Mouse (Mus musculus): ENCODE results near the gene Ephb2. TPM values are rescaled to one million over a fixed set of nuclear protein-coding genes. Genes with fewer than 3 reads are reported as not detected.

Ephb2 gene
- polyA plus RNA-seq, 2 experiments = 0.17 to 0.41 TPM

- H3K4me3 ChIP-seq (ENCODE audit: insufficient read depth in 1 of 2, low read depth in 2 of 2, low read length in 2 of 2) = no peak overlapping the region
- no peak for DNase-seq (ENCODE audit: low read depth in 3 of 3, low spot score in 3 of 3)
- no peak overlapping the region for H3K27ac ChIP-seq
- no peaks in the 10 kb centered on the region for H3K36me3 ChIP-seq (replicated peaks; ENCODE audit: control insufficient read depth, insufficient read depth, low read depth)
- no peaks in the 10 kb centered on the region for H3K9me3 ChIP-seq (ENCODE audit: control insufficient read depth, low read length)
- peaks cover 18% of the 10 kb centered on the region for H3K27me3 ChIP-seq (ENCODE audit: control insufficient read depth, insufficient read depth, low read length)
- no peak for ATAC-seq (ENCODE audit: insufficient read depth)
- H3K9ac ChIP-seq (replicated peaks) = no peak overlapping the region
- TF ChIP-seq CTCF (IDR thresholded peaks at IDR 0.05; ENCODE audit: low read depth) (peak; percentile 24; the same call in 1 of the 2 replicates), EP300 (IDR thresholded peaks at IDR 0.05; ENCODE audit: low read depth) (no peak)
- no peaks in the 10 kb centered on the region for H3K4me1 ChIP-seq (replicated peaks; ENCODE audit: control insufficient read depth in 2 of 2, insufficient read depth in 2 of 2, low read length in 1 of 2)
- no peak overlapping the region for H3K4me2 ChIP-seq (ENCODE audit: low read depth)
Observed at GRCm38 (mm10) chr4:136635995-136636394, 199.8 kb downstream of the Ephb2 start.

GRCm38 (mm10) chr4:136631237-136631994, 204.4 kb downstream of the Ephb2 start:
- Histone ChIP-seq H3K4me2 (ENCODE audit: low read depth) (no peak overlapping the region), H3K9me3 (ENCODE audit: control insufficient read depth, low read length) (no peaks in the 10 kb centered on the region), H3K27me3 (ENCODE audit: control insufficient read depth, insufficient read depth, low read length) (no peaks in the 10 kb centered on the region), H3K9ac (replicated peaks) (no peak overlapping the region), H3K4me3 (ENCODE audit: insufficient read depth in 1 of 2, low read depth in 2 of 2, low read length in 2 of 2) (no peak overlapping the region), H3K27ac (no peak overlapping the region), H3K4me1 (replicated peaks; ENCODE audit: control insufficient read depth in 2 of 2, insufficient read depth in 2 of 2, low read length in 1 of 2) (no peaks in the 10 kb centered on the region), H3K36me3 (replicated peaks; ENCODE audit: control insufficient read depth, insufficient read depth, low read depth) (no peaks in the 10 kb centered on the region)
- TF ChIP-seq EP300 (IDR thresholded peaks at IDR 0.05; ENCODE audit: low read depth) (no peak), CTCF (IDR thresholded peaks at IDR 0.05; ENCODE audit: low read depth) (no peak)
- ATAC-seq (ENCODE audit: insufficient read depth) (no peak), DNase-seq (ENCODE audit: low read depth in 3 of 3, low spot score in 3 of 3) (no peak)
- 80% methylated on average over 11 of the region's 11 CpGs for WGBS (ENCODE audit: insufficient replicate concordance)

- Histone ChIP-seq H3K36me3 (replicated peaks; ENCODE audit: control insufficient read depth, insufficient read depth, low read depth) (no peaks in the 10 kb centered on the region), H3K4me3 (ENCODE audit: insufficient read depth in 1 of 2, low read depth in 2 of 2, low read length in 2 of 2) (no peak overlapping the region), H3K4me1 (replicated peaks; ENCODE audit: control insufficient read depth in 2 of 2, insufficient read depth in 2 of 2, low read length in 1 of 2) (no peaks in the 10 kb centered on the region), H3K27ac (no peak overlapping the region), H3K4me2 (ENCODE audit: low read depth) (no peak overlapping the region), H3K9ac (replicated peaks) (no peak overlapping the region), H3K27me3 (ENCODE audit: control insufficient read depth, insufficient read depth, low read length) (no peaks in the 10 kb centered on the region), H3K9me3 (ENCODE audit: control insufficient read depth, low read length) (no peaks in the 10 kb centered on the region)
- 32% methylated on average over 6 of the region's 6 CpGs for WGBS (ENCODE audit: insufficient replicate concordance)
- DNase-seq (ENCODE audit: low read depth in 3 of 3, low spot score in 3 of 3) = no peak
- no peak for TF ChIP-seq EP300 (IDR thresholded peaks at IDR 0.05; ENCODE audit: low read depth)
- TF ChIP-seq CTCF (IDR thresholded peaks at IDR 0.05; ENCODE audit: low read depth) = no peak
- no peak for ATAC-seq (ENCODE audit: insufficient read depth)
Observed at GRCm38 (mm10) chr4:136626590-136626989, 209.2 kb downstream of the Ephb2 start.

GRCm38 (mm10) chr4:136622388-136622787, 213.4 kb downstream of the Ephb2 start, which contains the start of gene Lactbl1:
Lactbl1 (plus strand) TSS chr4:136622621.
- Histone ChIP-seq H3K36me3 (replicated peaks; ENCODE audit: control insufficient read depth, insufficient read depth, low read depth) (no peaks in the 10 kb centered on the region), H3K9ac (replicated peaks) (no peak within 1 kb of the TSS), H3K27me3 (ENCODE audit: control insufficient read depth, insufficient read depth, low read length) (no peaks in the 10 kb centered on the region), H3K4me3 (ENCODE audit: insufficient read depth in 1 of 2, low read depth in 2 of 2, low read length in 2 of 2) (no peak within 1 kb of the TSS), H3K27ac (no peak within 1 kb of the TSS), H3K4me1 (replicated peaks; ENCODE audit: control insufficient read depth in 2 of 2, insufficient read depth in 2 of 2, low read length in 1 of 2) (no peaks in the 10 kb centered on the region; a peak in 1 of 4 replicates), H3K9me3 (ENCODE audit: control insufficient read depth, low read length) (no peaks in the 10 kb centered on the region), H3K4me2 (ENCODE audit: low read depth) (no peak within 1 kb of the TSS)
- DNase-seq (ENCODE audit: low read depth in 3 of 3, low spot score in 3 of 3) (no peak), ATAC-seq (ENCODE audit: insufficient read depth) (no peak)
- 49% methylated on average over 6 of the region's 6 CpGs for WGBS (ENCODE audit: insufficient replicate concordance)
- TF ChIP-seq EP300 (IDR thresholded peaks at IDR 0.05; ENCODE audit: low read depth) (no peak), CTCF (IDR thresholded peaks at IDR 0.05; ENCODE audit: low read depth) (no peak)

GRCm38 (mm10) chr4:136621956-136622355, 213.8 kb downstream of the Ephb2 start:
- no peaks in the 10 kb centered on the region for H3K36me3 ChIP-seq (replicated peaks; ENCODE audit: control insufficient read depth, insufficient read depth, low read depth)
- no peaks in the 10 kb centered on the region for H3K9me3 ChIP-seq (ENCODE audit: control insufficient read depth, low read length)
- H3K4me1 ChIP-seq (replicated peaks; ENCODE audit: control insufficient read depth in 2 of 2, insufficient read depth in 2 of 2, low read length in 1 of 2) = no peaks in the 10 kb centered on the region; a peak in 1 of 4 replicates
- no peak overlapping the region for H3K4me3 ChIP-seq (ENCODE audit: insufficient read depth in 1 of 2, low read depth in 2 of 2, low read length in 2 of 2)
- TF ChIP-seq CTCF (IDR thresholded peaks at IDR 0.05; ENCODE audit: low read depth) (no peak), EP300 (IDR thresholded peaks at IDR 0.05; ENCODE audit: low read depth) (no peak)
- H3K4me2 ChIP-seq (ENCODE audit: low read depth) = no peak overlapping the region
- ATAC-seq (ENCODE audit: insufficient read depth) = no peak
- no peak for DNase-seq (ENCODE audit: low read depth in 3 of 3, low spot score in 3 of 3)
- 41% methylated on average over 5 of the region's 5 CpGs for WGBS (ENCODE audit: insufficient replicate concordance)
- no peak overlapping the region for H3K27ac ChIP-seq
- H3K27me3 ChIP-seq (ENCODE audit: control insufficient read depth, insufficient read depth, low read length) = no peaks in the 10 kb centered on the region
- no peak overlapping the region for H3K9ac ChIP-seq (replicated peaks)
